Mouse (Mus musculus): ENCODE results near the gene Trim67. TPM values are rescaled to one million over a fixed set of nuclear protein-coding genes. Genes with fewer than 3 reads are reported as not detected.
A peak's percentile ranks its signal among the peaks of the same experiment; 100 is the strongest.

Gene Trim67
- total and polyA plus RNA-seq, 3 experiments, result 0.05 TPM; not detected in 2

GRCm38 (mm10) chr8:124853511-124853910 lies 60.6 kb downstream of the Trim67 start:
- TF ChIP-seq TAL1 (conservative IDR thresholded peaks at IDR 0.05; ENCODE audit: low read depth, low read length) (no peak), GATA1 (IDR thresholded peaks at IDR 0.05; ENCODE audit: borderline replicate concordance, low read length) (no peak), CTCF (IDR thresholded peaks at IDR 0.05; ENCODE audit: low read depth, low read length) (no peak), POLR2AphosphoS5 (IDR thresholded peaks at IDR 0.05; ENCODE audit: insufficient replicate concordance, low read depth, low read length) (no peak), GATA2 (IDR thresholded peaks at IDR 0.05; ENCODE audit: borderline replicate concordance, low read depth, low read length) (no peak)
- no peak overlapping the region for H3K4me3 ChIP-seq (ENCODE audit: low read depth, low read length)
- peaks cover 63% of the 10 kb centered on the region for H3K36me3 ChIP-seq (replicated peaks)
- peaks cover 28% of the 10 kb centered on the region for H3K9me3 ChIP-seq (replicated peaks)
- ATAC-seq (ENCODE audit: extremely low read depth, insufficient number of reproducible peaks, low FRiP score, poor library complexity, severe bottlenecking) (no peak), DNase-seq (ENCODE audit: low spot score) (no peak)
- H3K4me1 ChIP-seq (ENCODE audit: insufficient read depth, low read depth, low read length), result peaks cover 7% of the 10 kb centered on the region
- H3K27me3 ChIP-seq (ENCODE audit: insufficient read depth, low read length), result no peaks in the 10 kb centered on the region

- Histone ChIP-seq H3K36me3 (replicated peaks) (peaks cover 70% of the 10 kb centered on the region), H3K4me1 (ENCODE audit: insufficient read depth, low read depth, low read length) (peaks cover 33% of the 10 kb centered on the region), H3K4me3 (ENCODE audit: low read depth, low read length) (no peak overlapping the region; the same call in 1 of the 2 replicates), H3K9me3 (replicated peaks) (peaks cover 15% of the 10 kb centered on the region), H3K27me3 (ENCODE audit: insufficient read depth, low read length) (no peaks in the 10 kb centered on the region)
- TF ChIP-seq CTCF (IDR thresholded peaks at IDR 0.05; ENCODE audit: low read depth, low read length) (peak; percentile 32; the same call in 1 of the 2 replicates), GATA1 (IDR thresholded peaks at IDR 0.05; ENCODE audit: borderline replicate concordance, low read length) (no peak)
- ATAC-seq (ENCODE audit: extremely low read depth, insufficient number of reproducible peaks, low FRiP score, poor library complexity, severe bottlenecking) (no peak), DNase-seq (ENCODE audit: low spot score) (no peak)
Observed at GRCm38 (mm10) chr8:124859466-124859865, 66.6 kb downstream of the Trim67 start.

GRCm38 (mm10) chr8:124860188-124860587 lies 67.3 kb downstream of the Trim67 start:
- no peak for ATAC-seq (ENCODE audit: extremely low read depth, insufficient number of reproducible peaks, low FRiP score, poor library complexity, severe bottlenecking)
- peaks cover 8% of the 10 kb centered on the region for H3K9me3 ChIP-seq (replicated peaks)
- no peak for TF ChIP-seq POLR2AphosphoS5 (IDR thresholded peaks at IDR 0.05; ENCODE audit: insufficient replicate concordance, low read depth, low read length)
- no peak for TF ChIP-seq CTCF (IDR thresholded peaks at IDR 0.05; ENCODE audit: low read depth, low read length)
- no peak for TF ChIP-seq TAL1 (conservative IDR thresholded peaks at IDR 0.05; ENCODE audit: low read depth, low read length)
- no peak for DNase-seq (ENCODE audit: low spot score)
- no peaks in the 10 kb centered on the region for H3K27me3 ChIP-seq (ENCODE audit: insufficient read depth, low read length)
- no peak overlapping the region; the same call in 1 of the 2 replicates for H3K4me3 ChIP-seq (ENCODE audit: low read depth, low read length)
- peaks cover 38% of the 10 kb centered on the region for H3K4me1 ChIP-seq (ENCODE audit: insufficient read depth, low read depth, low read length)
- H3K36me3 ChIP-seq (replicated peaks), result peaks cover 66% of the 10 kb centered on the region

GRCm38 (mm10) chr8:124862321-124863162 lies 69.7 kb downstream of the Trim67 start, which contains the start of the genes Gnpat and 2810004N23Rik:
TSS of gene Gnpat (plus strand) at chr8:124863033.
TSS of gene 2810004N23Rik (minus strand) at chr8:124863120.
- Histone ChIP-seq H3K4me3 (ENCODE audit: low read depth, low read length) (peak within 1 kb of the TSS; percentile 99), H3K36me3 (replicated peaks) (peaks cover 64% of the 10 kb centered on the region), H3K27me3 (ENCODE audit: insufficient read depth, low read length) (no peaks in the 10 kb centered on the region), H3K4me1 (ENCODE audit: insufficient read depth, low read depth, low read length) (peaks cover 61% of the 10 kb centered on the region), H3K9me3 (replicated peaks) (no peaks in the 10 kb centered on the region)
- no peak for TF ChIP-seq GATA2 (IDR thresholded peaks at IDR 0.05; ENCODE audit: borderline replicate concordance, low read depth, low read length)
- no peak for TF ChIP-seq TAL1 (conservative IDR thresholded peaks at IDR 0.05; ENCODE audit: low read depth, low read length)
- TF ChIP-seq CTCF (IDR thresholded peaks at IDR 0.05; ENCODE audit: low read depth, low read length), result no peak
- ATAC-seq (ENCODE audit: extremely low read depth, insufficient number of reproducible peaks, low FRiP score, poor library complexity, severe bottlenecking) (peak; percentile 43), DNase-seq (ENCODE audit: low spot score) (peak; percentile 97)

GRCm38 (mm10) chr8:124863163-124863677 lies 70.3 kb downstream of the Trim67 start:
- H3K4me1 ChIP-seq (ENCODE audit: insufficient read depth, low read depth, low read length), result peaks cover 64% of the 10 kb centered on the region
- no peaks in the 10 kb centered on the region for H3K27me3 ChIP-seq (ENCODE audit: insufficient read depth, low read length)
- ATAC-seq (ENCODE audit: extremely low read depth, insufficient number of reproducible peaks, low FRiP score, poor library complexity, severe bottlenecking) (0 out of 2 replicates have a peak, but pooled peaks have one; percentile 1), DNase-seq (ENCODE audit: low spot score) (no peak)
- no peaks in the 10 kb centered on the region for H3K9me3 ChIP-seq (replicated peaks)
- TF ChIP-seq POLR2AphosphoS5 (IDR thresholded peaks at IDR 0.05; ENCODE audit: insufficient replicate concordance, low read depth, low read length), result no peak
- TF ChIP-seq GATA1 (IDR thresholded peaks at IDR 0.05; ENCODE audit: borderline replicate concordance, low read length), result no peak
- TF ChIP-seq GATA2 (IDR thresholded peaks at IDR 0.05; ENCODE audit: borderline replicate concordance, low read depth, low read length), result no peak
- no peak for TF ChIP-seq TAL1 (conservative IDR thresholded peaks at IDR 0.05; ENCODE audit: low read depth, low read length)
- no peak for TF ChIP-seq CTCF (IDR thresholded peaks at IDR 0.05; ENCODE audit: low read depth, low read length)
- H3K36me3 ChIP-seq (replicated peaks), result peaks cover 64% of the 10 kb centered on the region
- peak overlapping the region; percentile 99 for H3K4me3 ChIP-seq (ENCODE audit: low read depth, low read length)

- DNase-seq (ENCODE audit: low spot score) (no peak), ATAC-seq (ENCODE audit: extremely low read depth, insufficient number of reproducible peaks, low FRiP score, poor library complexity, severe bottlenecking) (peak; percentile 16; the same call in 1 of the 2 replicates)
- Histone ChIP-seq H3K4me1 (ENCODE audit: insufficient read depth, low read depth, low read length) (peaks cover 65% of the 10 kb centered on the region), H3K36me3 (replicated peaks) (peaks cover 64% of the 10 kb centered on the region), H3K4me3 (ENCODE audit: low read depth, low read length) (peak overlapping the region; percentile 99), H3K27me3 (ENCODE audit: insufficient read depth, low read length) (no peaks in the 10 kb centered on the region), H3K9me3 (replicated peaks) (no peaks in the 10 kb centered on the region)
- TF ChIP-seq POLR2AphosphoS5 (IDR thresholded peaks at IDR 0.05; ENCODE audit: insufficient replicate concordance, low read depth, low read length) (no peak), GATA2 (IDR thresholded peaks at IDR 0.05; ENCODE audit: borderline replicate concordance, low read depth, low read length) (no peak), CTCF (IDR thresholded peaks at IDR 0.05; ENCODE audit: low read depth, low read length) (no peak), GATA1 (IDR thresholded peaks at IDR 0.05; ENCODE audit: borderline replicate concordance, low read length) (no peak), TAL1 (conservative IDR thresholded peaks at IDR 0.05; ENCODE audit: low read depth, low read length) (no peak)
Observed at GRCm38 (mm10) chr8:124863729-124864128, 70.8 kb downstream of the Trim67 start.

All from G1E (cell line).